Mouse (Mus musculus): Measurements from ENCODE around the gene Clcn6.

Gene Clcn6

GRCm38 (mm10) chr4:147985205-147986132 is 53.2 kb downstream of the Clcn6 start, which contains the start of gene Nppb:
Gene Nppb (plus strand): TSS chr4:147985788.
- peak in 1 of 2 experiments; percentile 29 for DNase-seq

GRCm38 (mm10) chr4:147979441-147979860 is 59.2 kb downstream of the Clcn6 start:
- no peak for DNase-seq

GRCm38 (mm10) chr4:147978391-147978790 is 60.2 kb downstream of the Clcn6 start:
- no peak for DNase-seq

- DNase-seq: no peak
Observed at GRCm38 (mm10) chr4:147977726-147978125, 60.9 kb downstream of the Clcn6 start.

- DNase-seq: no peak
Observed at GRCm38 (mm10) chr4:147976237-147976636, 62.4 kb downstream of the Clcn6 start.

GRCm38 (mm10) chr4:147969337-147969736 is 69.3 kb downstream of the Clcn6 start:
- no peak for DNase-seq

GRCm38 (mm10) chr4:147968816-147969215 is 69.8 kb downstream of the Clcn6 start:
- DNase-seq: no peak

GRCm38 (mm10) chr4:147965712-147966111 is 72.9 kb downstream of the Clcn6 start:
- DNase-seq: no peak

- no peak for DNase-seq
Observed at GRCm38 (mm10) chr4:147963623-147964022, 75.0 kb downstream of the Clcn6 start.

GRCm38 (mm10) chr4:147962781-147963180 is 75.8 kb downstream of the Clcn6 start:
- DNase-seq: no peak

GRCm38 (mm10) chr4:147959881-147960831 is 78.5 kb downstream of the Clcn6 start:
- DNase-seq: peak; percentile 34 to 49

- no peak for DNase-seq
Observed at GRCm38 (mm10) chr4:147957141-147957540, 81.5 kb downstream of the Clcn6 start.

All from lung, adult 18-20 months (tissue).